Mouse (Mus musculus) ES-E14 (cell line): Measurements from ENCODE around the gene Ppox. TPM values are rescaled to one million over a fixed set of nuclear protein-coding genes. Genes with fewer than 3 reads are reported as not detected.
"Not testable (repeated sequence)": the region's sequence is repeated elsewhere in the genome, so short reads cannot be mapped to it uniquely, and the experiment has no call there.

Source experiments
- DNase-seq: peaks from one replicate; pipeline ENCODE4 v3.0.0-alpha.2; 2013; ENCODE audit warnings: low read depth, low spot score
- H3K27ac ChIP-seq: 2 replicates; pipeline ENCODE4 v1.5.1; 2012; ENCODE audit warnings: low read depth, mild to moderate bottlenecking, low read length, moderate library complexity, mixed read lengths; ENCODE audit not compliant: poor library complexity, insufficient read depth, severe bottlenecking
- H3K36me3 ChIP-seq: 2 replicates; pipeline ENCODE4 v1.6.1; 2012; ENCODE audit warnings: mild to moderate bottlenecking, low read length, moderate library complexity, mixed read lengths; ENCODE audit not compliant: control insufficient read depth, poor library complexity, insufficient read depth, severe bottlenecking
- H3K4me1 ChIP-seq, 2 experiments: fragments of 150-350 bp in 1 of 2; sonication (generic) in 1 of 2; 2 replicates each; pipeline ENCODE4 v1.6.1; 2012; ENCODE audit warnings: low read length in 2 of 2, mild to moderate bottlenecking in 1 of 2, mixed read lengths in 1 of 2; ENCODE audit not compliant: control insufficient read depth in 2 of 2, insufficient read depth in 2 of 2, poor library complexity in 1 of 2
- H3K4me3 ChIP-seq, 2 experiments: fragments of 150-350 bp in 1 of 2; sonication (generic) in 1 of 2; 2 replicates each; pipeline ENCODE4 v1.5.1; 2012; ENCODE audit warnings: low read length in 2 of 2, low read depth in 1 of 2, mild to moderate bottlenecking in 1 of 2, mixed read lengths in 1 of 2; ENCODE audit not compliant: insufficient read depth in 1 of 2, poor library complexity in 1 of 2, severe bottlenecking in 1 of 2
- H3K9ac ChIP-seq: 2 replicates; pipeline ENCODE4 v1.6.1; 2012; ENCODE audit warnings: low read depth, mild to moderate bottlenecking, low read length, mixed read lengths; ENCODE audit not compliant: poor library complexity, insufficient read depth, severe bottlenecking
- H3K9me3 ChIP-seq: fragments of 150-350 bp; sonication (generic); 2 replicates; pipeline ENCODE4 v1.6.1; 2012; ENCODE audit warnings: low read depth, mild to moderate bottlenecking, low read length; ENCODE audit not compliant: control insufficient read depth, insufficient read depth
- CHD2 ChIP-seq: IDR thresholded peaks from 2 replicates; pipeline ENCODE4 v1.6.1; 2014; ENCODE audit warnings: mild to moderate bottlenecking, low read depth, low read length, inconsistent platforms
- HCFC1 ChIP-seq: IDR thresholded peaks from 2 replicates; pipeline ENCODE4 v1.6.1; 2012; ENCODE audit warnings: low read length, inconsistent platforms, borderline replicate concordance; ENCODE audit not compliant: insufficient read depth
- MAFK ChIP-seq: IDR thresholded peaks from 2 replicates; pipeline ENCODE4 v1.6.1; 2014; ENCODE audit warnings: mild to moderate bottlenecking, low read depth, low read length, inconsistent platforms; ENCODE audit not compliant: insufficient read depth
- ZC3H11A ChIP-seq: IDR thresholded peaks from 2 replicates; pipeline ENCODE4 v1.6.1; 2012; ENCODE audit warnings: low read depth, mild to moderate bottlenecking, inconsistent platforms, low read length, borderline replicate concordance
- ZNF384 ChIP-seq: IDR thresholded peaks from 2 replicates; pipeline ENCODE4 v1.6.1; 2012; ENCODE audit warnings: low read depth, low read length, inconsistent platforms
- in situ Hi-C, 2 experiments: fragments of 600-800 bp; cut with MboI; formaldehyde crosslinking; loops; one replicate each; pipeline ENCODE4 v1.15.1; 2025; ENCODE audit warnings: low sequenced_read_pairs in 2 of 2, inconsistent platforms in 1 of 2; ENCODE audit not compliant: unreplicated experiment in 2 of 2
- total RNA-seq: library from RNA; depleted of rRNA; stranded (reverse); fragments of 300-350 nt; gene quantifications from 2 replicates; pipeline ENCODE4 v1.2.3, GENCODE M21; 2012

Gene Ppox
- total RNA-seq, 1 experiment, result 15.5 TPM

GRCm38 (mm10) chr1:171320151-171320550, 39.2 kb upstream of the Ppox start:
- Histone ChIP-seq H3K4me3 (peak overlapping the region; percentile 76 to 88), H3K9ac (peak overlapping the region; percentile 78), H3K27ac (peak overlapping the region; percentile 80), H3K4me1 (peaks cover 5 to 7% of the 10 kb centered on the region in 2 experiments; a peak in 1 of 4 replicates), H3K9me3 (no peaks in the 10 kb centered on the region), H3K36me3 (no peaks in the 10 kb centered on the region)
- DNase-seq, result no peak
- TF ChIP-seq CHD2 (no peak), MAFK (no peak), HCFC1 (no peak), ZC3H11A (no peak), ZNF384 (no peak)
- in situ Hi-C loops, result no loop called here

- H3K9ac ChIP-seq, result peak overlapping the region; percentile 78
- H3K36me3 ChIP-seq, result no peaks in the 10 kb centered on the region
- peak overlapping the region; percentile 76 to 88 for H3K4me3 ChIP-seq
- H3K4me1 ChIP-seq, result peaks cover 5 to 7% of the 10 kb centered on the region in 2 experiments; a peak in 1 of 4 replicates
- peak overlapping the region; percentile 80; the same call in 1 of the 2 replicates for H3K27ac ChIP-seq
- no peaks in the 10 kb centered on the region for H3K9me3 ChIP-seq
- TF ChIP-seq MAFK (no peak), ZC3H11A (no peak), HCFC1 (no peak), CHD2 (no peak), ZNF384 (no peak)
- in situ Hi-C loops, result no loop called here
- DNase-seq, result peak; percentile 79
Observed at GRCm38 (mm10) chr1:171319748-171320147, 38.8 kb upstream of the Ppox start.

- peaks cover 0 to 3% of the 10 kb centered on the region in 2 experiments; a peak in 1 of 4 replicates for H3K4me1 ChIP-seq
- H3K36me3 ChIP-seq, result no peaks in the 10 kb centered on the region
- in situ Hi-C loops, result no loop called here
- no peaks in the 10 kb centered on the region for H3K9me3 ChIP-seq
- H3K4me3 ChIP-seq, result no peak overlapping the region
- DNase-seq, result no peak
- H3K27ac ChIP-seq, result no peak overlapping the region
- TF ChIP-seq HCFC1 (no peak), MAFK (no peak), CHD2 (no peak), ZC3H11A (no peak), ZNF384 (no peak)
- no peak overlapping the region for H3K9ac ChIP-seq
Observed at GRCm38 (mm10) chr1:171309321-171309720, 28.3 kb upstream of the Ppox start.

GRCm38 (mm10) chr1:171306157-171306556, 25.2 kb upstream of the Ppox start:
- in situ Hi-C loops, H3K4me1 ChIP-seq, H3K36me3 ChIP-seq, H3K9me3 ChIP-seq, DNase-seq, H3K27ac ChIP-seq, H3K4me3 ChIP-seq, H3K9ac ChIP-seq: not testable (repeated sequence)

GRCm38 (mm10) chr1:171298226-171298625, 17.2 kb upstream of the Ppox start:
- Histone ChIP-seq H3K4me3 (no peak overlapping the region), H3K9ac (no peak overlapping the region), H3K4me1 (peaks cover 4 to 8% of the 10 kb centered on the region in 2 experiments; a peak in 3 of 4 replicates), H3K36me3 (no peaks in the 10 kb centered on the region), H3K27ac (no peak overlapping the region), H3K9me3 (no peaks in the 10 kb centered on the region)
- DNase-seq, result no peak
- in situ Hi-C loops, result no loop called here
- TF ChIP-seq ZNF384 (no peak), ZC3H11A (no peak)
